Mouse (Mus musculus): ENCODE measurements around the gene Rnf138rt1.

The Rnf138rt1 gene

DNA sequence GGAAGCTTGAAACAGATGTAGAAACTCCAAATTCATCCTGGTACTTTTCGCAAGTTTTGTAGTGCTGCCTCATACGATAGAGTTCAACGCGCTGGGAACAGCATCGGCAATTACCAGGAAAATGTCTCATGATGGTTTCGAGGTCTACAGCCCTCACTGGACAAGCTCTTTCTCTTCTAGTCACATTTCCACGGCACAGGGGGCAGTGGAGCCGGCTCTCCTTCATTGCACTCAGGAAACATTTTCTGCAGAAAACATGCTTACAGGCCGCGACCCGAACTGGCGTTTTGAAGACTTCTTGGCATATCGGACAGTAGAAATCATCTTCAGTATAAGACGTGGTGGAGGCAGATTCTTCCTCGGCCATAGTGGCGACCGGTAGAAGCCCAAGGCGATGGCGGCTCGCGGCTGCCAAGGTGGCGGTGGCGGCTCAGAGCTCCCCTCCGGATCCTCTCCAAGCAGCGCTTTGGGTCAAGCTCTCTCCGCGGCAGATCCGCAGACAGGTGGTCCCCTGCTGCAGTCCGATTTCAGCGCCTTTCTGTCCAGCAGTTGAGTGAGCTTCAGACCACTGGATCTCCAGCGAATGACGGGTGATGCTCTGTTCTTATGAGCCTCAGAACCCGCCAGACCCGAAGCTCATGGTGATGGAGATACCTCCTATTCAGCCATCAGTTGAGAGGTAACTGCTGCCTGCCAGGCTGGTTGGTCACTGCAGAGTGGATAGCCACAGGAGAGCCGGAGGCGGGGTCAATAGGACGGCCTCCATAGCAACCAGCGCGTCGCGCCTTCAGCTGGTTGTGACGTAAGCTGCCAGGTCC lies at the start of gene Rnf138rt1:
Gene Rnf138rt1 (minus strand): TSS at position 713 of the 818 bp plus-strand sequence.
- peak; percentile 67 for DNase-seq

DNA sequence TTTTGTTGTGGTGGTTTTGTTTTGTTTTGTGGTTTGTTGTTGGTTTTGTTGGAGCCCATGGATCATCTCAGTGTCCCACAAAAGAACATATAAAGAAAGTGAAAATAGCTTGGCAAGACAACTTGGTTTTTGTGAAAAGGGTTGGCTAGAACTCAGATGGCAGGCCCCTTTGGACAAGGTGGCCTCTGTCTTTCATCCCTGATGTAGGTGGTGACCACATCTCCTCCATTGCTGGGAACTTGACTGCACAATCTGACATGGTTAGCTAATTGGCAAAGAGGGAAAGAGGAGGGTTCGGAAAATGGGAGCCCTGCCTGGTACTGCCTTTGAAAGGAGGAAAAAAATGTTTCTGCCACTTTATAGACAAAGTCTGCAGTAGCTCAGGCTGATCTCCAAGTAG lies 46.1 kb upstream of the Rnf138rt1 start:
- DNase-seq: no peak

DNA sequence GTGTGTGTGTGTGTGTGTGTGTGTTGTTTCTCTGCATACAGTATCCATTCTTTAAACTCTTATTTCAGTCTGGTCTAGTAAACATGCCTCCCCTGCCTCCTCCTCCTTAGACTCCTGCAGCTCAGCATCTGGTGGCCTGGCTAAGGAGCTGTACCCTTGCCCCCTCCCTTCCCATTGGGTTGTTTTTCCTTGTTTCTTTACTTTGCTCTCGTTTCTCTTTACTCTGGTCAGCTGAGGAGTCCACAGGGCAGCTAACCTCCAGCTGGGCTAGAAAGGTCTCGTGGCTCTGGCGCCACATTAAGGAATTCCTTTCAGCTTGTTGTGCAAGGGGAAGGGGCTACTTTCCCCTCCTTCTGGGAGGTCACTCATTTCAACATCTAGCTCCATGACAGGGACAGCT lies 5.2 kb upstream of the Rnf138rt1 start:
- peak; percentile 1 for DNase-seq

GRCm38 (mm10) chrX:163761435-163761828 lies 303 bp upstream of the Rnf138rt1 start:
- no peak for DNase-seq

DNA sequence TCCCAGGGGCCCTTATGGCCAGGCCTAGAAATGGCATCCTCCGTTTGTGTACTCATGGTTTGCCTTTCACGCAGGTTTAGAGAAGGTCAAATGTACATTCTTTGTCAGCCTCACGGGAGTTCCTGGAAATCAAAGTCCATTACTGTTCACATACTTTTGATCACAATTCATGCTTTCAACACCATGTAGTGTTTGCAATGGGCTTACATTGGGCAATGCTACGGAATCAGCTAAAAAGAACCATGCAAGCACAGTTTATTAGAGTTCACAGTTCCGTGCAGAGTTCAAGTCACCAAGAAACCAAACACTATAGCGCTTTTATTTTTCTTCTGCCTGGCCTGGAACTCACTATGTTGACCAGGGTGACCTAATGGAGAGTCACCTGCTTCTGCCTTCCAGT lies 15.1 kb downstream of the Rnf138rt1 start:
- DNase-seq: no peak

- DNase-seq: no peak
These were observed 17.2 kb downstream of the Rnf138rt1 start for GRCm38 (mm10) chrX:163743896-163744295.

- DNase-seq: no peak
These were observed 22.2 kb downstream of the Rnf138rt1 start for GRCm38 (mm10) chrX:163738904-163739303.

DNA sequence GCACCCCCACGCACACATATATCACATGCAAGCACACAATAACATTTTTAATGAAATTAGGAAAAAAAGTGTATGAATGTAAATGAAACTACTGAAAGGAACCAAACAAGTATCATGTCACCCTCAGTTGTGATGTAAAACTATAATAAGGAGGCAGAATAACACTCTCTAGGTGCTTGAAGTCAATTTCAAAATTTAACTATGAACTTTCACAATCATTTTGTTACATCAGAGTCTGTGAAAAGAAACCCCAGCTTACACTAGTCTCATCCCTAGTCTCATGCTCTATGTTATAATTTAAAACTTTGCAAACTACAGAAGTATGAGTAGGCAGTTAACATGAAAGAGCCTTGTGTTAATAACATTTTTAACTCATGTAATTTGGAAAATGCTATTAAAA lies 27.0 kb downstream of the Rnf138rt1 start:
- no peak for DNase-seq

DNA sequence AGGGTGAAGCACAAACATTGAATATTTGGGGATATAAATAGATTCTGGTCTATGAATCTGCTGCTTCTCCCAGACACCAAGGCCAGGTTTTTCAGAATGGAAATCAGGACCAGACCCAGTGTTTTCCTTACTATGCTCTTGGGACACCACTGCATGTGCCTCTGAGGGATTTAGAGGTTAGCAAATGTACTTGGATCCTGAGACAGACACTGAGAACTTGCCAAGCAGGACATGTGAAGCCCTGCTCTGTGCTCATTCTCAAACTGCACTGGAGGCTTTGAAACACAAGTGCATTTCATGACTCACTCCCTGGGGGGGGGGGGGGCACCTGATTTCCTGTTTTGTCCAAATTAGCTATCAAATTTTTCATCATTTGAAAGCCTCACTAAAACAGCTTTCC lies 37.5 kb downstream of the Rnf138rt1 start:
- DNase-seq: peak; percentile 1

DNA sequence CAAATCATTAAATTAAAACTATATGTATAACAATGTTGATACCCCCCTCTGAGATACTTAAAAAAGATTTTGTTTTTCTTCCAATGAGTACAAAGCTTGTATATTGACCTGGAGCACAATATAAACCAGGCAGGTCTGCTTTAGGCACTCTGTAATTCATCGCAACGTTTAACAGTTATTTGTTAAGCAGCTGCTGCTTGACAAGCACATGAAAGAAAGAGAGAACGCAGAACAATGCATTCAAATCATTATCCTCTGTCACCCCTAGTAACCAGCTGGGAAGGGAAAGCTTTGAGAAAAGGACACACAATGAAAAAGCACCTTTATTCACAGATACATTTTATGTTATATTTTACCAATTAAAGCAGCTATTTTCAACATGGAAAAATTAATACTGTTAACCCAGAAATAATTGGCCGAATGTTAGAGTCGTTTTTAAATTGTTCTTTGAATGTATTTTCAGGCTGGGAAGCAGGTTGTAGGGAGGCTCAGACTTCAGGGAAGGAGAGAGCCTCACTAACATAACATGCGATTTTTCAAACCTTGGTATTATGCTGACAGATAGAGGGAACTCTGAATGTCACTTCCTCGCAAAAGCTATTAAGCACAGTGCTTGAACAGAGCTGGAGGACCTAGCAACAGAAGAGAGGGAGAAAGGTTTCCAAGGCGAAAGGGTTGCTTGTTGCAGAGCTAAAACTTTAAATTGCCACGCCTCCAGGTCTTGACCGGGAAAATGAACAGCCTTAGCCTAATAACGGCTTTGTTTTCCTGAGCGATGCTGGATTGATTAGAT lies 38.1 kb downstream of the Rnf138rt1 start:
- DNase-seq: peak; percentile 7

DNA sequence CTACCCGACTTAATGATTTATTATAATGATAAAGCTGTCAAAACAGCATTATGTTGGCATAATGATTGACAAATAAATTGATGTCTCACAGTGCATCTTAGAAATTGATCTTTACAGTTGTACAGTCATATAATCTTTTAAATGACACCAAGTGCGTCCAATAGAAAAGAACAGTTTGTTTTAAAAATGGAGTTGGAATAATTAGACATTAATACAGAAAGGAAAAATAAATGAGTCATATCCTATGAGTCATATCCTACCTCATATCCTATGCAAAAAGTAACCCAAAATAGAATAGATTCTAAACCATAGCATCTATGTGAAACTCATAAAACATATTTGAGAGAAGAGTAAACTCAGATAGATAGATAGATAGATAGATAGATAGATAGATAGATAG lies 40.5 kb downstream of the Rnf138rt1 start:
- DNase-seq: no peak

All from embryo, embryonic 11 days (tissue).